Mouse (Mus musculus) liver, embryonic 14.5 days (tissue): ENCODE measurements at regions not wholly inside any gene's neighbourhood (a gene's known extent, or its start where the extent isn't known, plus 50 kb on each side); places are given as distances from the start of the nearest gene placed in this dataset.

Experiments used
- ATAC-seq: fragments of 200-750 bp; cut with Nextera tagmentation; 2 replicates; pipeline ENCODE4 v1.8.0; 2017; ENCODE audit warnings: moderate number of reproducible peaks, mild to moderate bottlenecking, moderate library complexity; ENCODE audit not compliant: insufficient read depth
- DNase-seq, 3 experiments: peaks; one replicate each; pipeline ENCODE4 v3.0.0-alpha.2; 2012 to 2013; ENCODE audit warnings: low read depth in 3 of 3, low spot score in 3 of 3
- H3K27ac ChIP-seq: fragments of 300-500 bp; sonication (generic); 2 replicates; pipeline ENCODE4 v1.5.1; 2014; ENCODE audit warnings: moderate library complexity, mild to moderate bottlenecking, control low read depth, inconsistent platforms
- H3K27me3 ChIP-seq: fragments of 300-500 bp; sonication (generic); 2 replicates; pipeline ENCODE4 v1.6.1; 2014; ENCODE audit warnings: mild to moderate bottlenecking, low read length, moderate library complexity; ENCODE audit not compliant: control insufficient read depth, insufficient read depth
- H3K36me3 ChIP-seq: fragments of 300-500 bp; sonication (generic); replicated peaks from 2 replicates; pipeline ENCODE4 v1.6.1; 2014; ENCODE audit warnings: low read depth; ENCODE audit not compliant: control insufficient read depth, insufficient read depth
- H3K4me1 ChIP-seq, 2 experiments: fragments of 200-500 bp in 1 of 2; fragments of 300-500 bp in 1 of 2; sonication (generic) in 1 of 2; replicated peaks; 2 replicates each; pipeline ENCODE4 v1.6.1; 2012 to 2014; ENCODE audit warnings: antibody characterized with exemption in 1 of 2, inconsistent platforms in 1 of 2, low read length in 1 of 2; ENCODE audit not compliant: control insufficient read depth in 2 of 2, insufficient read depth in 2 of 2
- H3K4me2 ChIP-seq: fragments of 300-500 bp; sonication (generic); 2 replicates; pipeline ENCODE4 v1.6.1; 2014; ENCODE audit warnings: low read depth, mild to moderate bottlenecking, control low read depth, moderate library complexity
- H3K4me3 ChIP-seq, 2 experiments: fragments of 200-500 bp in 1 of 2; fragments of 300-500 bp in 1 of 2; sonication (generic) in 1 of 2; 2 replicates each; pipeline ENCODE4 v1.5.1; 2012 to 2014; ENCODE audit warnings: low read depth in 2 of 2, low read length in 2 of 2, mild to moderate bottlenecking in 2 of 2, control low read depth in 1 of 2, inconsistent platforms in 1 of 2, moderate library complexity in 1 of 2; ENCODE audit not compliant: insufficient read depth in 1 of 2
- H3K9ac ChIP-seq: fragments of 300-500 bp; sonication (generic); replicated peaks from 2 replicates; pipeline ENCODE4 v1.6.1; 2014; ENCODE audit warnings: mild to moderate bottlenecking, control low read depth, moderate library complexity
- H3K9me3 ChIP-seq: fragments of 300-500 bp; sonication (generic); 2 replicates; pipeline ENCODE4 v1.6.1; 2016; ENCODE audit warnings: low read length, mixed read lengths; ENCODE audit not compliant: control insufficient read depth
- CTCF ChIP-seq: IDR thresholded peaks from 2 replicates; pipeline ENCODE4 v1.5.1; 2016; ENCODE audit warnings: antibody characterized with exemption, low read depth, control low read depth
- EP300 ChIP-seq: IDR thresholded peaks from 2 replicates; pipeline ENCODE4 v1.6.1; 2016; ENCODE audit warnings: antibody characterized with exemption, low read depth
- WGBS: fragments of 180-500 bp; shearing (Covaris S2); extraction: QIAGEN DNeasy Blood & Tissue Kit; methylation state at CpG from one replicate; pipeline ENCODE4 v1.1.7; 2014; ENCODE audit not compliant: insufficient replicate concordance; 5-methylcytosine and 5-hydroxymethylcytosine counted together

- ATAC-seq, result no peak
- WGBS, result 54% methylated on average over 4 of the region's 4 CpGs
Measured at GRCm38 (mm10) chr3:102596944-102597551, 127.3 kb downstream of the Ngf start.

DNA sequence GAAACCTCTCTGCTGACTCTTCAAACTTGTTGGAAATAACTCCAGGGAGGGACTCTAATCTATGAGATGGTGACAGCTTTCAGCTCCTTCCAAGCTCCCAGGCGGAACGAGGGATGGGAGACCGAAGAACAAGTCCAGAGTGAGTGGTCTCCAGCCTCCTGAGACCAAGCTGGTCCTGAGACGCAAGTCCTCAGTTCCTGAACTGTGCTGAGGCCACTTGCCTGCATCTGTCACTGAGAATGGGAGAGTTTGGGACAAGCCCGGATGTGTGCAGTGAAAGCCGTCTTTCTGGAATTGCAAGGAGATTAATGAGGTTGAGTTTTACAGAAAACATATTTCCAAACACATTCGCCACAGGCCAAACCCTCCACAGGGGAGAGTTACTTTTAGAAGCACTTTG lies 129.3 kb downstream of the Ngf start:
- TF ChIP-seq CTCF (no peak), EP300 (no peak)
- Histone ChIP-seq H3K36me3 (no peaks in the 10 kb centered on the region), H3K9ac (no peak overlapping the region), H3K27ac (no peak overlapping the region), H3K4me2 (no peak overlapping the region), H3K27me3 (no peaks in the 10 kb centered on the region), H3K4me3 (no peak overlapping the region), H3K9me3 (no peaks in the 10 kb centered on the region), H3K4me1 (no peaks in the 10 kb centered on the region)
- ATAC-seq (no peak), DNase-seq (no peak)
- WGBS, result 68% methylated on average over 7 of the region's 7 CpGs

More at GRCm38 (mm10) chr3:102596944-102597551, 127.3 kb downstream of the Ngf start:
- Histone ChIP-seq H3K36me3 (no peaks in the 10 kb centered on the region), H3K4me1 (no peaks in the 10 kb centered on the region), H3K4me3 (no peak overlapping the region), H3K9me3 (no peaks in the 10 kb centered on the region), H3K27ac (no peak overlapping the region), H3K4me2 (no peak overlapping the region), H3K9ac (no peak overlapping the region), H3K27me3 (no peaks in the 10 kb centered on the region)
- no peak for DNase-seq
- TF ChIP-seq CTCF (no peak), EP300 (no peak)

GRCm38 (mm10) chr3:102602766-102603165 lies 131.6 kb upstream of the Tspan2 start:
- no peaks in the 10 kb centered on the region for H3K36me3 ChIP-seq
- no peak for TF ChIP-seq EP300
- TF ChIP-seq CTCF, result no peak
- WGBS, result 74% methylated on average over 13 of the region's 13 CpGs
- H3K9ac ChIP-seq, result no peak overlapping the region
- H3K27ac ChIP-seq, result no peak overlapping the region
- no peak overlapping the region for H3K4me3 ChIP-seq
- DNase-seq (no peak), ATAC-seq (no peak)
- no peaks in the 10 kb centered on the region for H3K27me3 ChIP-seq
- no peaks in the 10 kb centered on the region for H3K9me3 ChIP-seq
- no peak overlapping the region for H3K4me2 ChIP-seq
- H3K4me1 ChIP-seq, result no peaks in the 10 kb centered on the region

GRCm38 (mm10) chr3:102605284-102605683 lies 129.0 kb upstream of the Tspan2 start:
- no peak for ATAC-seq
- Histone ChIP-seq H3K9ac (no peak overlapping the region), H3K27ac (no peak overlapping the region), H3K36me3 (no peaks in the 10 kb centered on the region), H3K4me2 (no peak overlapping the region), H3K27me3 (no peaks in the 10 kb centered on the region), H3K9me3 (no peaks in the 10 kb centered on the region), H3K4me3 (no peak overlapping the region), H3K4me1 (no peaks in the 10 kb centered on the region)
- TF ChIP-seq EP300 (no peak), CTCF (no peak)
- WGBS, result 51% methylated on average over 2 of the region's 2 CpGs
- no peak for DNase-seq

DNA sequence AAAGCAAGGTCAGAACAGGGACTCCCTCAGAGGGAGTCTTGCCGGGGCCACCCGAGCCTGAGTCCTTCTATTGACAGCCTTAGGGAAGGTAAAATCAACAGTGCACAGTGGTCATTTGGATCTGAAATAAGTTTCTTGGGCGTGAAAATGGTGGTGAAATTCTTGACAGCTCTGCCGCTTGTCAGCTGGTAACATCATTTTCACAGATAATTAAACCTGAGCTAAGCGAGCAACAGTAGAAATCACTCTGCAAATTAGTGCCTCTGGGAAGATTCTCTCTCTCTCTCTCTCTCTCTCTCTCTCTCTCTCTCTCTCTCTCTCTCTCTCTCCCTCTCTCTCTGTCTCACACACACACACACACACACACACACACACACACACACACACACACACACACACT lies 123.4 kb upstream of the Tspan2 start:
- no peaks in the 10 kb centered on the region for H3K9me3 ChIP-seq
- no peak overlapping the region for H3K9ac ChIP-seq
- no peaks in the 10 kb centered on the region for H3K4me1 ChIP-seq
- no peak overlapping the region for H3K27ac ChIP-seq
- no peaks in the 10 kb centered on the region for H3K36me3 ChIP-seq
- ATAC-seq (no peak), DNase-seq (no peak)
- no peak overlapping the region for H3K4me3 ChIP-seq
- 44% methylated on average over 5 of the region's 5 CpGs for WGBS
- TF ChIP-seq CTCF (no peak), EP300 (no peak)
- H3K27me3 ChIP-seq, result no peaks in the 10 kb centered on the region
- no peak overlapping the region for H3K4me2 ChIP-seq
